Mouse (Mus musculus) left cerebral cortex, adult 11 months (tissue): ENCODE results near the gene 1700023F06Rik.

Source experiments
- DNase-seq: peaks from one replicate; pipeline ENCODE4 v3.0.0; 2022; ENCODE audit warnings: low spot score

The 1700023F06Rik gene

DNA sequence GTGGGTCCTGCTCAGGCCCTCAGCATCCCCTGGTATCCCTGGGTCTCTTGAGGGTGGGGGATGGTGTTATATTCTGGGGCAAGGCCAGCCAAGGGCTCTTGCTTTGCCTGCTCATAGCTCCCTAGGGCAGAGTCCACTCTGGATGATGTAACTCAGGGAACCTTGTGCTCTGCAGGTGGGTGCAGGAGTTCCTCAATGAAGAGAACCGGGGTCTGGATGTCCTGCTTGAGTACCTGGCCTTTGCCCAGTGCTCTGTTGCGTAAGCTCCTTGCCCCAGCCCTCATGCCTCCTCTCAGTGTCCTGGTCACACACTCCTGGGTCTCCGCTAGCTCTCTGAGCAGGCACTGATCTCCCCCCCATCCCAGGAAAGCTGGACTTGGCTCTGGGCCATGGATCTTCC is 26.4 kb downstream of the 1700023F06Rik start:
- no peak for DNase-seq

DNA sequence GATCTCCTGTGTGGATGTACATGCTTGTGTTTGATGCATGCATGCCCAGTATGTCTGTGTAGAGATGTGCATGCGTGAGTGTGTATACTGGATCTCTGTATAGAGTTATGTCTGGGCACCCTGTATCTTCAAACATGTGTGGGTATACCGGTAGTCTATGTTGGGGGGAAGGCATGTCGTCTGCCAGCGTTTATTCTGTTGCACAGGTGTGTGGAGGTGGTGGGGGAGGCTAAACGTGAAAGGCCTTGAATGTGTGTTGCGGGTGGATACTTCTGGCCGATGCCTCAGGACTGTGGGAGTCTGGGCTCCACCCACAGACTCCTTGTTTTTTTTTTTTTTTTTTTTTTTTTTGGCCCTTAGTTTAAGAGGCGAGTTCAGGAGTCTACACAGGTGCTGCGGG is 27.0 kb downstream of the 1700023F06Rik start:
- DNase-seq, result no peak

DNA sequence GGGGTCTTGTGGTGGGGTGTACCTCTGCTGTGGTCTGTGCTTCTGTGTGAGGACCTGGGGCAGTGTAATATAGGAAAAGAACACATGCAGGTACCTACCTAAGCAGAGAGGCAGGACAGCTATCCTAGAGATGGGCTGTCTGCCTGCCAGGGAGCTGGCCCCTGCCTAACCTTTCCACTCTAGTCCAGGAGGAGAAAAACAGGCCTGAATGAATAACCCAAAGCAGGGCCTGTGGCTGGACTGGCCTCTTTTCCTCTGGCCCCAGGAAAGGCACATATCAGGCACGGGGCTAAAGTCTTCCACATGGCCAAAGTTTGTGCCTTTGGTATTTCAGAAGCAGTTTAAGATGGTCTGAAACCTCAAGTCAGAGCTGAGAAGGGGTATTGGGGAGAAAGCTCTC is 27.9 kb downstream of the 1700023F06Rik start:
- DNase-seq, result no peak

DNA sequence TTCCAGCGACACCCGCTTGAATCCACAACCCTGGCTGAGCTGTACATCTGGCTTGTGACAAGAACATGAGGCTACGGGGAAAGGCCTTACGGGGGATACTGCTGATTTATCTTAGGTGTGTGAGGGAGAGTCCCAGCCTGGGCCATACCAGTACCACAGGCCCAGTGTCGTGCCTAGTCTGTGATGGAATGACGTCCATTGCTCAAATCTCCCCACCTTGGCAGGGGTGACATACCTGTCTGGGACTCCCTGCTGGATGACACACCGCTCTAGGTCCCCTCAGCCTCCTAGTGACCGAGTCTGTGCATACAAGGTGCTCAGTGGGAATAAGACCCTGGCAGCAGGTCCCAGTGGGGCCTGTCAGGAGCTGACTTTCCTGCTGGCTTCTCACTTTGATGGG is 29.6 kb downstream of the 1700023F06Rik start:
- DNase-seq, result no peak

DNA sequence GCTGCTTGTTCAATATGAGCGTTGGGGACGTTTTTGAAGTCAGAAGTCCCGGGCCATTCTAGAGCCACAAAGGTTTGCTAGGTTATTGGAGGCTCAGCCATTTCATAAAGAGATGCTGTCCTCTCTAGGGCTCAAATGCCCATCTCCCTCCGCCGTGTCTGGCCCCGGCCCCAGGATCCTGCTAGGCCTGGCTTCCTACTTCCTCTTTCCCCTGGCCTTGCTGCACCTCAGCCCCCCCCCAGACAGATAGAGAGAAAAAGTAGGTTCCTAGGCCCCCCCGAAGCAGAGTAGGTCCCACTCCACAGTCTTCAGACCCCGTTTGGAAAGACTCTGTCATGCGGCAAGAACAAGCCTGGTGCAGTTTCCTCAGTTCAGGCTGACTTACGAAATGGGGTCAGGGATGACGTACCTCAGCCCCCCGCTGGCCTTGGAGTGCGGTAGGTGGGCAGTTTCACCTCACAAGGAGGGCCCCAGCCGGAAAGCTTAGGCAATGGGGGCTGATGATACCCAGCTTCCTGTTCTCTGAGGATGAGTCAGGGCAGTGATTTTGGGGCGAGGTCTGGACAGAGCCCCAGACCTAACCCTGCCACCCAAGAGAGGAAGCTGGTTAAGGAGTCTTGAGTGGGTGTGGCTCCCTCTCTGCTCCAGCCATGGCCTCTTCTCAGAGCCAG is 30.4 kb downstream of the 1700023F06Rik start:
- DNase-seq, result no peak

DNA sequence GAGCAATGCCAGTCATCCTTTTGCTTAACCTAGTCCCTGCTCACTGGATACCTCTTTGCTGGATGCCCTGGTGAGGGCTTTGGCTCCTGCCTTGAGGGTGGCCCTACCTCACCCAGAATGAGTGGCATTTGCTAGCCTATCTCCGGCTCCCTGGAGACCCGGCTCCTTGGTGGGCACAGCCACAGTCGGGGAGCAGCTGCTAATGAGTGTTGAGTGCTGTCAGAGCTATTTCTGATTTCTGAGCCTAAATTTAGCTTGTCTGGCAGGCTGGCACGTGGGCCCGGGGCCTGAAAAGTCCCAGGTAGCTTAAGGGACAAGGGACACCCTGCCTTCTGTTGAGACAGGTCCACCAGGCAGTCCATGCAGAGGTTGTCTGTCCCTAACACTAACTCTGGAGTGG is 31.1 kb downstream of the 1700023F06Rik start:
- DNase-seq, result no peak

DNA sequence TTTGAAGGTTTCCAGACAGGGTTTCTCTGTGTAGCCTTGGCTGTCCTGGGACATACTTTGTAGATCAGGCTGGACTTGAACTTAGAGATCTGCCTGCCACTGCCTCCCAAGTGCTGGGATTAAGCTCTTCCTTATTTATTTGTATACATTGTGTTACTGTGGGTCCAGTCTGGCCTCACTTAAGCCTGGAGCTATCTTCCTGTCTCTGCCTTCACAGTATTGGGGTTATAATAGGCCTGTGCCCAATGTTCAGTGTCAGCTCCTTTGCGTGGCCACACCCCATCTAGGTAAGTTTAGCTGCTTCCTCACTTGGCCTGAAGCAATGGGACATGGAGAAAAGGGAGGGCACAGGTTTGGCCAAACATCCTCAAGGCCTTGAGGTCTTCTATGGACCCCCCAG is 31.8 kb downstream of the 1700023F06Rik start:
- no peak for DNase-seq

DNA sequence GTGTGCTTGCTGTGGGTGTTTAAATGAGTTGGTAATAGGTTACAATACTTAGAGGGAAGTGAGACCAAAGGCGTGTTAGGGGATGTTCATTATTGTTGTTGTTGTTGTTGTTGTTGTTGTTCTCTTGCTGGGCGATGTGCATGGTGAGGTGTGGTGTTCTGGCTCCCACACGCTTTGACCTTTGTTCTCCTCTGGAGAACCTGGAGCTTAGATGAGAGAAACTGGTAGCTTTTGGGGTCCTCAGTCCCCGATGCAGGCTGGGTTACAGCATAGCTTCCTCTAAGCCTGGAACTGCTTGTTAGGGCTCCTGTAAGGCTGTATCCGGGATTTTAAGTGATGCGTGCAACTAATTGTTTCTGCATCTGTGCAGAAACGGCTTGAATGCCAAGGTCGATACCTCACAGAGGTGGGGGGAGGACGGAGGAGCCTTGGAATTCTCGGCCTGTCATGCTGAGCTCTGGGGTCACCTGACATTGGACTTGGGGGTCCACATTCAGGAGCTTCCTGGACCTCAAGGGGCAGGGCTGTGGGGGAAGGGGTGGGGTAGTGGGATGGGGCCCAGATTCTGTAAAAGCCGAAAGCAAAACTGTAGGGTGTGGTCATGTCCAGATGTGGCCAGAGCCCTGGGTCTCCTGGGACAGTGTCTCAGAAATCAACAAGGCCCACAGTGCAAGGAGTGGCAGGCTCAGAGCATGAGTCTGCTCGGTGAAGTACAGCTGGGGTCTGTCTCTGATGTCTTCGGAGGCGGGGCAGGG is 32.5 kb downstream of the 1700023F06Rik start:
- no peak for DNase-seq

DNA sequence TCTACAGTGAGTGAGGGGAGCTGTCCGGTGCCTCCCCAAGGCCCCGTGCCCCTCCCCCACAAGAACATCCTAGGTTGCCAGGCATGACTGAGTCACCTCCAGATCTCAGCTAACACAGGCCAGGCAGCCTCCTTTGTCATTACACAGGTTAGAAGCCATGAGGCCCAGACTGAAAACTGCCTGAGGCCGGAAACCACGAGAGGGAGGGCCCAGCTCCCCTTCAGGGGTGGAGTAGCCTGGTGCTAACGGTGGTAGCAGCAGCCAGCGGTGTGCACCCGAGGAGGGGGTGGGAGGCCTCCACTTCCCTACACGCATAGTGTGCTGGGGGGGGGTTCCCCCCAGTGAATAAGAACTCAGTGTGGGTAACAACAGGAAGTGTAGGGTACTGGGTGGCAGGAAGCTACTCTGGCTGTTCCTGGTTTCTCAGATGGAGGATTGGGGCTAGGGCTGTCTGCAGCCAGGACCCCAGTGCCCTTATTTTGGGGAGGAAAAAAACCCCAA is 33.4 kb downstream of the 1700023F06Rik start:
- no peak for DNase-seq

DNA sequence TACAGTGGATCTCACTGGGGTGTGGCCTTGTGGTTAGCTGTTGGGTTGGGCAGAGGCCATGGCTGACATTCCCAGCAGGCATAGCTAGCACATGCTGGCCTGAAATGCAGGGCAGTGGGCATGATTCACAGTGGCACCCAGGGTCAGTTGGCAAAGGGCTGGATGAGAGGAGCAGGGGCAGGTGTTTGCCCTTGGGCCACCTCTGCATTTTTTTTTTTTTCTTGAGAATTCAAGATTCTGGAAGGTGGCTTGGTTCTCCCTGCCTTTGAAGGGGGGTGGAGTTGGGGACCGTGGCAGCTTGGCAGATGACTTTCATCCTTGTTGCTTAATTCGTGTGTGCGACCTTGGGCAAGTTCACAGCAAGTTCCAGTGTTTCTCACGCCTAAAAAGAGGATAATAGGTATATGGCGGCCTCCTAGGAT is 33.9 kb downstream of the 1700023F06Rik start:
- no peak for DNase-seq

DNA sequence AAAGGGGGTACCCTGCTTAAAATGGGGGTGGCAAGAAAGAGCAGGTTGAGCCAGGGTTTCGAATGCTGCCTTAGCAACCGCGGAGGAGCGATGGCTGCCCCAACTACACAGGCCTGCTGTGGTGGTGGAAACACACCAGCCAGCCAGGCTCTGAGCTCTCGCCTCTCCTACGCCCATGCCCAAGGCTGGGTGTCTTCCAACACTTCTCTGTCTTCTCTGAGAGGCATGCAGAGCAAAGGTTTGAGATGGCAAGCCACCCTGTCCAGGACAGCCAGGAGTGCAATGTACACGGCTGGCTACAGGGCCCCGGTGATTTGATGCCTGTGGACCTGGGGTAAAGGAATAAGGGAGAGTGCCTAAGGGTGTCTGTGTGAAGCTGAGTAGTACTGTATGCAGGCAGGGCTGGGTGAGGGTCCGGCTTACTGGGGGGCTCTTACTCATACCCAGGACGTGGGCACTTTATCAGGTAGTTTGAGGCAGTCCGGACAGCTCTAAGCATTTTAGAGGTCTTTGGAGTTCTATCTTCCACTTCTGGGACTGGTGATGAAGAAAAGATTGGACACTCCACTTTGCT is 34.5 kb downstream of the 1700023F06Rik start:
- no peak for DNase-seq

DNA sequence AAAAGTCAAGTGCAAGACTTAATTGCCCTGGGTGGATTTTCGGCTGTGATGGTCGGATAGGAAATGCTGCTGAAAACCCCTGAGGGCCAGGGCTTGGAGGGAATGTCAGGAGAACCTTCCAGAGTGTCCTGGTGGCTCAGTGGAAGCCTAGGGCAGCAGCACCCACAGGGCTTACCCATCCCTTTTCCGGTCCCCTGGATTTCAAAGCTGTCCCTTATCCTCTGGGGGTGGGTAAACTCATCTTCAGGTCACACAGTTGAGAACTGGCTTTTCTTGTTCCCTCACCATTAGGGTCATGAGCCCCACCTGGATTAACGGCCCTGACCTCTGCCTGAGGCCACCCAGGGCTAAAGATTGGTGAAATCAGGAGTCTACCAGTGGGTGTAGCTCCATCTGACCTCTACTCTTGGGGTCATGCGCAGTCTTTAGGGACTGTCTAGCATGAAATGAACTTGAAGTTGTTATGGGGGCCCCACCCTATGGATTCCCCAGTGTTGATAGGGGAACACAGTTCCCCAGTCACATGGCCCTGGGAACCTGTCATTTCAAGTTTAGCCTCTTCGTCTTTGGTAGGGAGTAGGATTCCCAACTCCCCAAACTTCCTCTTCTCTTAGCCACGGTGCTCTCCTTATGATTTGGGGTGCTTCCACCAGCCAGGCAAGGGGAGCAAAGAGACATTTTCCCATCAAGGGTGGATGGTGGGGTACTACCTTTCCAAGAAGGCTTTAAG is 35.2 kb downstream of the 1700023F06Rik start:
- no peak for DNase-seq

DNA sequence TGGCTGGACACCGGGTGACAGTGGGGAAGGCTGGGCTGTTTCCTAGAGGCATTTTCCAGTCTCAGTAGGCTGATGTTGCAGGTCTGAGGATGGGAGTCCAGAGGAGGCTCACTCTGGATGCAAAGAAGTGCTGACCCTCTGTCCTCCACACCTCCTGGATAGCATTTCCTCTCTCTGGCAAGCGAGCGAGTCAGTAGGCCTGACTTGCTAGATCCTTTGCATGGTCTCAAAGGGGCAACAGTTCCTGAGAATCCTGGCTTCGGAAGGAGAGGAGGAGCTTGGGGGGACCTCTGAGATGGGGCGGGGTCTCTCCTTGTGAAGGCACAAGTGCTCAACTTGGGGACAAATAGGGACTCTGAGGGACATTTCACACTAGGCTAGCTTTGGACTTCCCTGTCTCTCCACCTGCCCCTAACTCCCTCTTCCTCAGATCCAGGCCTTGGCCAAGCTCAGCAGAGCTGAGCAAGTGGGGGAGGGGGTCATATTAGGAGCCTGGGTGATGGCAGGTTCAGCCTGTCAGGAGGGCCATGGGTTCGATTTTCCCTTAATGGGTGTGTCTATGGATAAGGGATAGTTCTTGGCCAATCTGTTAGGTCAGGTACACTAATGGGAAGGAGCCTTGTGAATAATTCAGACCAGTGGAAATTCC is 35.8 kb downstream of the 1700023F06Rik start:
- no peak for DNase-seq

DNA sequence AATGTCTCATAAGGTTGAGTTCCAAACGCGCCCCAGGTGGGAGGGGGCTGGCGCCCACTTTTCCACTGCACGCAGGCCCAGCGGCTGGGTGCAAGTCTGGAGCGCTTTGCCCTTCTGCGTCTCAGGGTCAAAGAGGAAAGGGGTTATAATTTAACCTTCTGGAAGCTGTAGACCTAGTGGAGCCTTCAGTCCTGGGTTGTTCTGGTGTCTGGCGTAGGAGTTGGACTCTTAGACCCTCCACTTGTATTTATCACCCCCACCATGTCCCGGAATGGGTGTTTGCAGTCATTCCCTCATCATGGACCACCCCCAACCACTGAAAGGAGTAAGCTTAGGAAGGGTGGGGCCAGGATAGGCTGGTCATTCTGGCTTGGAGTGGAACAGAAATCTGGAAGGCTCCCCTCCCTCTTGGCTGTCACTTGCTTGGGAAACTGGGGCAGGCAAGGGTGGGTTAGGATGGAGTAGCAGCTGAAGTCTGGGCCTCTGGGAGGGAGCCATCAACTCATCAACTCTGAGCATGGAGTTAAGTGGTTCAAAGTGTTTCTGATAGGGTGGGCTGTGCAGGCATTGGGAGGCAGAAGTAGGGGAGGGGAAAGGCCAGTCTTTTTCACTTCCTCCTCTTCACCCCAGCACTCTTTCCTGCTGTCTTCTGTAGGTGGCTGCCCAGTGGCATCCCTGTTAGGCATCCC is 36.5 kb downstream of the 1700023F06Rik start:
- DNase-seq, result no peak

DNA sequence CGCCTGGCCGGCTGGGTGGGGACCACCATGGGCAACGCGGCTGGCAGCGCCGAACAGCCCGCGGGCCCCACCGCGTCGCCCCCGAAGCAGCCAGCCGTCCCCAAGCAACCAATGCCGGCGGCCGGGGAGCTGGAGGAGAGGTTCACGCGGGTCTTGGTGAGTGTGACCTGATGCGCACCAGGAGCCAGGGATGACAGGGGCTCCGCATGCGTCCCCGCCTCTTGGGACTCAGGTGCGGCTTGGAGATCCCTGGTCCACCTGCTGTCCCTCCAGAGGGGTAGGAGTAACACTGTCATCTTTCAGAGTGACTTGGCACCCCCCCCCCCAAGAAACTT is 37.1 kb downstream of the 1700023F06Rik start:
- no peak for DNase-seq

DNA sequence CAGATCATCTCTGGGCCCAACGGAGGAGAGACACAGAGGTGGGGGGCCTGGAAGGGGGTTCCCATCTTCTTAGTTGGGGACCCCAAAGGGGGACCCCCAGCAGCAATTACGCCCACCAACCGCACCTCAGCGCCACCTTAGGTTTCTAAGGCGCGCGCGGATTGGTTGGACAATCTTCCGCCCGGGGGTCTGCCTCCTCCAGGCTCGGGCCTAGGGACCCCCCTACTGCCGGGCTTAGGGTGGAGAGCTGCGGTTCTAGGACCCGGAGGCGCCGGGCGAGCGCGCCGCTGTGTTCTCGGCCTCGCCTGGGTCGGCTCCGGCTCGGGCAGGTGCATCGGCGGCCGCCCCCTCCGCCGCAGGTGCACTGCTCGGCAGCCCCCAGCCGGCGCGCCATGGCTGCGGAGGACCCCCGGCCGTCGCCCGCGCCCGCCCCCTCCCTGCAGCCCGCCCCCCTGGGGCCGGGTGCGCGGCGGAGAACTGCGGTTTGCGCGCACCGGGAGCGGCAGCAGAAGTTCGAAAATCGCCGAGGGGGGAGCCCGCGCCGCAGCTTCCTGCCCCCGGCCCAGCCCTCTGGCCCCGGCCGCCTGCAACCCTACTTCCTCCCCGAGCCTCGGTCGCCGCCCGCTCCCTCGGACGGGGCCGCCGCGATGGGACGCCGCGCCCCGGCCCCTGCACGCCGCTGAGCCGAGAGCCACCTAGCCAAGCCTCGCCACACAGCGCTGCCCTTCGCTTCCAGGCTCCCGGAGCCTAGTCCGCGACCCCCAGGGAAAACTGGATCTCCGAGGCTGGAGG is 37.7 kb downstream of the 1700023F06Rik start, which contains the start of gene Fmnl1:
Gene Fmnl1 (plus strand): TSS at position 614 of the 792 bp plus-strand sequence.
- no peak for DNase-seq

DNA sequence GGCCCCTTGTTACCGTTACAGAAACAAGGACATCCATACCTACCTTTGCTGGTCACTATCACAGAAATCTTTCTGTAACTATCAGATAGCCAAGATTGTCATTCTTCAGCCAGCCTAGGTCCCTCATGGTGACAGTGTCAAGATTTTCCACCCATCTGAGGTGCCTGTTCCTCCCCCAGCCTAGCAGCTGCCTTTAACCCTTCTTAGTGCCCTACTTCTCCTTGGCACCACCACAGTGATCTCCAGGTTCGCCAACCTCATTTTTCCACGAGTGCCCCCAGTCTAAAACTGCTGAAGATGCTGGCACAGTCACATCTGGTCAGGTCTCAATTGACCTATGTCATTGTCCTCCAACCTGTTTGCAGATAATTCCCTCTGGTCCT is 38.3 kb downstream of the 1700023F06Rik start:
- no peak for DNase-seq

DNA sequence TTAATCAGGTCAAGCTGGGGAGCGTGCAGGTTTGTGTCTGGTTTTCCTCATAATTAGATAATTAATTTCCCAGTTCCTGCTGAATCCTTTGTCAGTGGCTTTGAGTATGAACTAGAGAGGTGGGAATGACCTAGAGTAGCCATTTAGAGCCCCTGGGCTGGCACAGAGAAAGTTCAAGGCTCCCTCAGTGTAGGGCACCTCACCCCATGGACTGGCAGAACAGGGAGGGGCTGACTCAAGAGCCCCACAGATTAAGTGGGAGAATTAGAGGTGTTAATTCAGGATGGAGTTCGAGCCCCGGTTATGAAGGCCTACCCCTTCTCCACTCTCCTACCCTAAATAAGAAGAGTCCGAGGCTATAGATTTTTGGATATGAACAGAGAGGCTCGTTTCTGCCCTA is 38.7 kb downstream of the 1700023F06Rik start:
- DNase-seq, result no peak

DNA sequence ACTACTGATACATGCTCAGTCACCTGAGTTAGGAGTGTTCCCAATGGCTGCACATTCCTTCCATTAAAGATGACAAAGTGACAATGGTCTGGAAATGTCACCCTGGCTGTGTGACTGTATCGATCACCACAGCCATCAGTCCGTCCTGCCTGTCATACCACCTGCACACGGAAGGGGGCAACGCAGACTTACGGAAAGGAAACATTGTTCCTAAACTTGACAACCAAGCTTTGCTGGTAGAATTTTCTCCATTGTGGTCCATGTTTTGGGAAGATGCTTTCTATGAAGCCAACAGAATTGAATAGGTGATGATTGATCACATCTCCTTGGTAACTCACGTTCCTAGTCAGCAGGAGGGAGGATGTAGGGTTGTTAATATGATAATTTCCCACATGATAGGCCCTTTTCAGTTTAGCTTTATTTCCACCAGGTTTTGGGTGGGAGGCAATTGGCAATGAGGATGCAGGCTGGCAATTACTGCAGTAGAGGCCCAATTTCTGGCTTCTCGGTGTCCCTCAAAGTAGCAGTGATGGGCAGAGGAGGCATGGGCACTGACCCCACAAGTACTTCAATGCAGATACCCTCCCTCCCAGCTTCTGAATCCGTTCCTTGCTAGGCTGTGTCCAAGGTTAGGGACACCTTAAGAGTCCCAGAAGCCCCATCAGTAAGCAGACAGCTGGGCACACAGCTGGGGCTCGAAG is 39.5 kb downstream of the 1700023F06Rik start:
- DNase-seq, result peak; percentile 71

DNA sequence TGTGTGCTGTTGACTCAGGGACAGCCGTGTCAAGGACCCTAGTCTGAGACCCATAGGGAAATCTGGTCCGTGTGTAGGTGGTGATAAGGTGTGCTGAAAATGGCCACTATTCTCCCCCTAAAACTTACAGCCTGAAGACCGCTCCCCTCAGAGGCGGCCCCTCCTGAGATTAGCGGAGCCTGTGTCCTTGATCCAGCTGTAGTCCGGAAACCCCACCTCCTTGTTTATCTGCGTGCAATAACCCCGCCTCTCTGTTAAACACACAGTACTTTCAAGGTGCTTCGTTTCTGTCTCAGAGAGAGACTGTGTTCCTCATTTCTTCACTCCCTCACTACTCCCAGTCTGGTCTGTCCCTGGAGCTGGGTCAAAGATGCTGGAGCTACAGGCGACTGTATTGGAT is 44.0 kb downstream of the 1700023F06Rik start:
- no peak for DNase-seq
